Mouse (Mus musculus): Measurements from ENCODE around the gene Slc38a2.

GRCm38 (mm10) chr15:96746986-96747385 is 47.5 kb upstream of the Slc38a2 start:
- no peak for TF ChIP-seq CTCF (IDR thresholded peaks at IDR 0.05; ENCODE audit: insufficient read depth, low read depth, low read length)
- no peak for TF ChIP-seq POLR2A (IDR thresholded peaks at IDR 0.05; ENCODE audit: insufficient read depth, low read depth, low read length)

Data from olfactory bulb, adult 2 months (tissue).